In the genomic region with DNA sequence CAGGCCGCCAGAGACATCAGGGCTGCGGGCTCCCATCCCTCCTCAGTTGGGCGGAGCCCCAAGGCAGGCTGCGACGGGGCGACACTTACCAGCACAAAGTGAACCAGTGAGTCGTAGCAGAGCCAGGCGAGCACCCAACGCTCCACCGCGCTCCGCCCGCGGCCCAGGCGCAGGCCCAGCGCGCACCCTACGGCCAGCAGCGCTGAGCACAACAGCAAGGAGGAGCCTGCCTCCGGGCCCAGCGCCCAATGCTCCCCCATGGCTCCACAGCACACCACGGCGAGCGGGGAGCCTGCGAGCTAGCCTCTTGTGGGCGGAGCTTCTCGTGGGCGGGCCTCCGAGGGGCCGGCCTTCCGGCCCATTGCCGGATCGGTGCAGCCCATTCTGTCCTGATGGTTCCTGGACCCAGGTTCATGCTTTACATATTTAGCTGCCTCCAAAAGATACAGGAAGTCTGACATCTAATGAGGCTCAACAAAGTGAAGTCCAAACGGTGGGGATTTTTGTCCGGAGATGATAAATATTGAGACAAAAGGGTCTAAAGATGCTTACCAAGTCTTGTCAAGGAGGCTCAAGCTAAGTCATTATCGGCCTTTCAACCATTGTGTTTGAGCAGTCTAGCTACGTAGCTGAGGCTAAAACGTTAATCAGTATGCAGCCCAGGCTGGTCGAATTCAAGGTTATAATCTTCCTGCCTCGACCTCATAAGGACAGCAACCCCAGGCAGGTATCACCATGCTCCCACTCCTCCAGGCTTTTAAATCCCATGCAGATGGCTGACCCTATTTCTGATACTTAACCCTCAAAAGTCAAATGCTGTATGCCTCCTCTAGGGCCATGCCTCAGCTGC, we compare ENCODE assay signal across 7 mouse cellular contexts. TPM values are rescaled to one million over a fixed set of nuclear protein-coding genes. Genes with fewer than 3 reads are reported as not detected.
DNase-seq lines count a peak whose midpoint lies in the region; ATAC-seq and TF ChIP-seq lines count a peak whose summit lies in the region.

A gene (minus strand): TSS at position 309 of the 850 bp plus-strand sequence.

- H3K9ac ChIP-seq in embryonic facial prominence, embryonic 11.5 days (replicated peaks; ENCODE audit: low read length): peak within 1 kb of the TSS; percentile 65
- peak within 1 kb of the TSS; percentile 75 for H3K9ac ChIP-seq in limb, embryonic 12.5 days (replicated peaks)
- peak within 1 kb of the TSS; percentile 73 for H3K9ac ChIP-seq in midbrain, embryonic 15.5 days

- H3K4me2 ChIP-seq in embryonic facial prominence, embryonic 11.5 days (ENCODE audit: low read depth, low read length): peak within 1 kb of the TSS; percentile 41
- peak within 1 kb of the TSS; percentile 58 for H3K4me2 ChIP-seq in limb, embryonic 12.5 days
- peak within 1 kb of the TSS; percentile 66 for H3K4me2 ChIP-seq in midbrain, embryonic 15.5 days

- peak within 1 kb of the TSS; percentile 66; the same call in 1 of the 2 replicates for H3K27ac ChIP-seq in embryonic facial prominence, embryonic 11.5 days (replicated peaks; ENCODE audit: low read depth, low read length)
- H3K27ac ChIP-seq in kidney, adult 2 months (ENCODE audit: insufficient read depth, low read depth, low read length): peak within 1 kb of the TSS; percentile 41
- H3K27ac ChIP-seq in limb, embryonic 12.5 days: peak within 1 kb of the TSS; percentile 86
- H3K27ac ChIP-seq in midbrain, embryonic 15.5 days: peak within 1 kb of the TSS; percentile 81
- peak within 1 kb of the TSS; percentile 72 for H3K27ac ChIP-seq in spleen, adult 2 months (ENCODE audit: insufficient read depth, low read length)

- peak within 1 kb of the TSS; percentile 54 for H3K4me3 ChIP-seq in embryonic facial prominence, embryonic 11.5 days (ENCODE audit: low read depth, low read length)
- H3K4me3 ChIP-seq in kidney, adult 2 months (ENCODE audit: insufficient read depth, low read depth, low read length): peak within 1 kb of the TSS; percentile 49
- peak within 1 kb of the TSS; percentile 63 for H3K4me3 ChIP-seq in limb, embryonic 12.5 days (replicated peaks)
- H3K4me3 ChIP-seq in midbrain, embryonic 15.5 days: peak within 1 kb of the TSS; percentile 67
- peak within 1 kb of the TSS; percentile 72 for H3K4me3 ChIP-seq in spleen, adult 2 months (ENCODE audit: extremely low read depth, insufficient read depth, insufficient read length)

- no peaks in the 10 kb centered on the region for H3K9me3 ChIP-seq in embryonic facial prominence, embryonic 11.5 days (replicated peaks; ENCODE audit: control insufficient read depth, low read length)
- no peaks in the 10 kb centered on the region for H3K9me3 ChIP-seq in limb, embryonic 12.5 days
- H3K9me3 ChIP-seq in midbrain, embryonic 15.5 days: no peaks in the 10 kb centered on the region

- under 1% methylated on average over 40 of the region's 40 CpGs for WGBS in embryonic facial prominence, embryonic 11.5 days
- whole genome bisulfite sequencing in kidney, adult 2 months: 1% methylated on average over 40 of the region's 40 CpGs
- 1% methylated on average over 40 of the region's 40 CpGs for WGBS in limb, embryonic 12.5 days
- under 1% methylated on average over 40 of the region's 40 CpGs for WGBS in midbrain, embryonic 15.5 days
- 2% methylated on average over 40 of the region's 40 CpGs for WGBS in spleen, adult 2 months

- H3K36me3 ChIP-seq in embryonic facial prominence, embryonic 11.5 days (replicated peaks; ENCODE audit: control insufficient read depth, insufficient read depth, low read depth, low read length): no peaks in the 10 kb centered on the region
- H3K36me3 ChIP-seq in kidney, adult 2 months (ENCODE audit: control insufficient read depth, insufficient read depth, low read length): no peaks in the 10 kb centered on the region
- peaks cover 11% of the 10 kb centered on the region; the same call in 1 of the 2 replicates for H3K36me3 ChIP-seq in limb, embryonic 12.5 days
- H3K36me3 ChIP-seq in midbrain, embryonic 15.5 days (replicated peaks): no peaks in the 10 kb centered on the region
- H3K36me3 ChIP-seq in spleen, adult 2 months (ENCODE audit: control insufficient read depth, insufficient read depth, low read length): peaks cover 2% of the 10 kb centered on the region; the same call in 1 of the 2 replicates

- H3K27me3 ChIP-seq in embryonic facial prominence, embryonic 11.5 days (ENCODE audit: control insufficient read depth, insufficient read depth, low read length): no peaks in the 10 kb centered on the region
- H3K27me3 ChIP-seq in kidney, adult 2 months (replicated peaks; ENCODE audit: control insufficient read depth, insufficient read depth, low read length): no peaks in the 10 kb centered on the region
- no peaks in the 10 kb centered on the region for H3K27me3 ChIP-seq in limb, embryonic 12.5 days
- no peaks in the 10 kb centered on the region for H3K27me3 ChIP-seq in midbrain, embryonic 15.5 days (replicated peaks)
- H3K27me3 ChIP-seq in spleen, adult 2 months (ENCODE audit: control insufficient read depth, insufficient read depth, low read length): no peaks in the 10 kb centered on the region

- ATAC-seq in embryonic facial prominence, embryonic 11.5 days (replicated peaks; ENCODE audit: insufficient number of reproducible peaks, low FRiP score, low TSS enrichment, low read depth): peak; percentile 96
- ATAC-seq in limb, embryonic 12.5 days (ENCODE audit: insufficient number of reproducible peaks, insufficient read depth, low FRiP score, low TSS enrichment, low read depth): peak; percentile 95
- ATAC-seq in midbrain, embryonic 15.5 days (replicated peaks): peak; percentile 96

- no peak for TF ChIP-seq CTCF in kidney, adult 2 months (conservative IDR thresholded peaks at IDR 0.05; ENCODE audit: insufficient read depth, insufficient read length, low read depth, low read length)
- TF ChIP-seq CTCF in spleen, adult 2 months (IDR thresholded peaks at IDR 0.05; ENCODE audit: extremely low read depth, insufficient read depth, insufficient read length, insufficient replicate concordance): no peak

- DNase-seq in adrenal gland, postnatal 14 days: peak; percentile 96
- DNase-seq in embryonic facial prominence, embryonic 11.5 days (ENCODE audit: low spot score): peak; percentile 92
- peak; percentile 95 to 97 for DNase-seq in heart, adult 18-20 months
- DNase-seq in kidney, adult 2 months: peak; percentile 96
- DNase-seq in spleen, adult 2 months (ENCODE audit: low read depth in 1 of 2, low spot score in 2 of 2): peak; percentile 71 to 88

- no peak for TF ChIP-seq POLR2A in kidney, adult 2 months (IDR thresholded peaks at IDR 0.05; ENCODE audit: low read depth, low read length)
- peak; percentile 41 for TF ChIP-seq POLR2A in spleen, adult 2 months (IDR thresholded peaks at IDR 0.05; ENCODE audit: low read depth, low read length)

- H3K4me1 ChIP-seq in embryonic facial prominence, embryonic 11.5 days (ENCODE audit: control insufficient read depth, insufficient read depth, low read length): no peaks in the 10 kb centered on the region
- H3K4me1 ChIP-seq in kidney, adult 2 months (ENCODE audit: control insufficient read depth, insufficient read depth, low read length): peaks cover 5% of the 10 kb centered on the region
- H3K4me1 ChIP-seq in limb, embryonic 12.5 days (replicated peaks): no peaks in the 10 kb centered on the region
- H3K4me1 ChIP-seq in midbrain, embryonic 15.5 days: peaks cover 4% of the 10 kb centered on the region; the same call in 1 of the 2 replicates
- peaks cover 3% of the 10 kb centered on the region; the same call in 1 of the 2 replicates for H3K4me1 ChIP-seq in spleen, adult 2 months (ENCODE audit: control insufficient read depth, insufficient read depth, insufficient read length)

RNA-seq across cellular contexts. Expression of the gene that starts here (rescaled TPM):
- total RNA-seq in adrenal gland, postnatal 14 days (2021): 3.9 and 5.0 TPM in 2 replicates
- polyA plus RNA-seq in embryonic facial prominence, embryonic 11.5 days (2014; fragmentation: Nextera tagmentation; extraction: Ambion mirVana): 9.7 and 10.8 TPM in 2 replicates
- 1 to 10 TPM; 1.1 to 1.7 TPM for total RNA-seq in heart, adult 18-20 months (2021)
- polyA plus RNA-seq in kidney, adult 2 months (2012; rRNA removed): 1.5 and 2.0 TPM in 2 replicates
- 11.5 and 13.8 TPM in 2 replicates for polyA plus RNA-seq in limb, embryonic 12.5 days (2016; fragmentation: Nextera tagmentation; extraction: Ambion mirVana)
- 9.3 and 9.9 TPM in 2 replicates for polyA plus RNA-seq in midbrain, embryonic 15.5 days (2015; fragmentation: Nextera tagmentation; extraction: Ambion mirVana)
- 0.83 and 1.1 TPM in 2 replicates for polyA plus RNA-seq in spleen, adult 2 months (2012; rRNA removed)

Comparison
In these comparisons a context has a peak if more than half of its experiments do, and no peak if none do; other contexts are left out.
1. Peak in every context shown above with its lines: DNase-seq, ATAC-seq, H3K4me3 ChIP-seq and H3K27ac ChIP-seq.